Mouse (Mus musculus) megakaryocyte, adult 5-6 weeks (primary cell): ENCODE data around the gene Ppp1r18. TPM values are rescaled to one million over a fixed set of nuclear protein-coding genes. Genes with fewer than 3 reads are reported as not detected.

ENCODE experiments used
- ATAC-seq: 2 replicates; pipeline ENCODE4 v1.8.0; 2016; ENCODE audit warnings: mild to moderate bottlenecking, inconsistent platforms; ENCODE audit not compliant: poor library complexity, severe bottlenecking
- total RNA-seq, 2 experiments: library from RNA; stranded (forward) in 1 of 2; stranded (reverse) in 1 of 2; fragments of 153-499, 151-499 nt in 1 of 2; fragments of 221-1000, 200-1000 nt in 1 of 2; gene quantifications; 2 replicates each; pipeline versions ENCODE4 v1.2.3 to v1.2.4; 2015 to 2017

Gene Ppp1r18
- total RNA-seq, 2 experiments from 2014 or later = 64.0 to 153 TPM

GRCm38 (mm10) chr17:35905587-35905986 lies 40.2 kb downstream of the Ppp1r18 start:
- no peak for ATAC-seq

- no peak for ATAC-seq
These were observed 42.2 kb downstream of the Ppp1r18 start for GRCm38 (mm10) chr17:35907609-35908008.

GRCm38 (mm10) chr17:35909186-35909918 lies 44.0 kb downstream of the Ppp1r18 start:
- ATAC-seq = no peak; the same call in 1 of the 2 replicates

GRCm38 (mm10) chr17:35909919-35910369 lies 44.6 kb downstream of the Ppp1r18 start, which contains the start of gene Atat1:
Atat1 (minus strand) TSS chr17:35910075.
- peak; percentile 97 for ATAC-seq

- ATAC-seq = no peak
These were observed 49.6 kb downstream of the Ppp1r18 start for GRCm38 (mm10) chr17:35914975-35915374.

GRCm38 (mm10) chr17:35915538-35916296 lies 50.3 kb downstream of the Ppp1r18 start:
- 0 out of 2 replicates have a peak, but pooled peaks have one; percentile 0 for ATAC-seq

GRCm38 (mm10) chr17:35916297-35917142 lies 51.1 kb downstream of the Ppp1r18 start, which contains the start of the genes Mrps18b and Ppp1r10:
Mrps18b (minus strand) TSS chr17:35916389.
Ppp1r10 (plus strand) TSS chr17:35916434.
- peak; percentile 82 for ATAC-seq

GRCm38 (mm10) chr17:35917143-35917462 lies 51.7 kb downstream of the Ppp1r18 start:
- ATAC-seq = peak; percentile 2; the same call in 1 of the 2 replicates

GRCm38 (mm10) chr17:35917463-35918251 lies 52.3 kb downstream of the Ppp1r18 start:
- ATAC-seq = no peak

- ATAC-seq = no peak
These were observed 53.1 kb downstream of the Ppp1r18 start for GRCm38 (mm10) chr17:35918276-35919059.

- peak; percentile 47 for ATAC-seq
These were observed 53.8 kb downstream of the Ppp1r18 start for GRCm38 (mm10) chr17:35919060-35919715.

GRCm38 (mm10) chr17:35919864-35920301 lies 54.5 kb downstream of the Ppp1r18 start:
- ATAC-seq = no peak

- no peak for ATAC-seq
These were observed 55.0 kb downstream of the Ppp1r18 start for GRCm38 (mm10) chr17:35920384-35920783.

- ATAC-seq = no peak
These were observed 55.6 kb downstream of the Ppp1r18 start for GRCm38 (mm10) chr17:35920862-35921562.

GRCm38 (mm10) chr17:35921710-35922109 lies 56.3 kb downstream of the Ppp1r18 start:
- ATAC-seq = no peak

GRCm38 (mm10) chr17:35922566-35922965 lies 57.2 kb downstream of the Ppp1r18 start:
- no peak for ATAC-seq

- ATAC-seq = no peak
These were observed 57.9 kb downstream of the Ppp1r18 start for GRCm38 (mm10) chr17:35923281-35923680.
